Mouse (Mus musculus) ES-E14 (cell line): ENCODE data around the gene Slc9a8. TPM values are rescaled to one million over a fixed set of nuclear protein-coding genes. Genes with fewer than 3 reads are reported as not detected.

ENCODE experiments used
- DNase-seq: peaks from one replicate; pipeline ENCODE4 v3.0.0-alpha.2; 2013; ENCODE audit warnings: low read depth, low spot score
- H3K27ac ChIP-seq: 2 replicates; pipeline ENCODE4 v1.5.1; 2012; ENCODE audit warnings: low read depth, mild to moderate bottlenecking, low read length, moderate library complexity, mixed read lengths; ENCODE audit not compliant: poor library complexity, insufficient read depth, severe bottlenecking
- H3K36me3 ChIP-seq: 2 replicates; pipeline ENCODE4 v1.6.1; 2012; ENCODE audit warnings: mild to moderate bottlenecking, low read length, moderate library complexity, mixed read lengths; ENCODE audit not compliant: control insufficient read depth, poor library complexity, insufficient read depth, severe bottlenecking
- H3K4me1 ChIP-seq, 2 experiments: fragments of 150-350 bp in 1 of 2; sonication (generic) in 1 of 2; 2 replicates each; pipeline ENCODE4 v1.6.1; 2012; ENCODE audit warnings: low read length in 2 of 2, mild to moderate bottlenecking in 1 of 2, mixed read lengths in 1 of 2; ENCODE audit not compliant: control insufficient read depth in 2 of 2, insufficient read depth in 2 of 2, poor library complexity in 1 of 2
- H3K4me3 ChIP-seq, 2 experiments: fragments of 150-350 bp in 1 of 2; sonication (generic) in 1 of 2; 2 replicates each; pipeline ENCODE4 v1.5.1; 2012; ENCODE audit warnings: low read length in 2 of 2, low read depth in 1 of 2, mild to moderate bottlenecking in 1 of 2, mixed read lengths in 1 of 2; ENCODE audit not compliant: insufficient read depth in 1 of 2, poor library complexity in 1 of 2, severe bottlenecking in 1 of 2
- H3K9ac ChIP-seq: 2 replicates; pipeline ENCODE4 v1.6.1; 2012; ENCODE audit warnings: low read depth, mild to moderate bottlenecking, low read length, mixed read lengths; ENCODE audit not compliant: poor library complexity, insufficient read depth, severe bottlenecking
- H3K9me3 ChIP-seq: fragments of 150-350 bp; sonication (generic); 2 replicates; pipeline ENCODE4 v1.6.1; 2012; ENCODE audit warnings: low read depth, mild to moderate bottlenecking, low read length; ENCODE audit not compliant: control insufficient read depth, insufficient read depth
- CHD2 ChIP-seq: IDR thresholded peaks from 2 replicates; pipeline ENCODE4 v1.6.1; 2014; ENCODE audit warnings: mild to moderate bottlenecking, low read depth, low read length, inconsistent platforms
- HCFC1 ChIP-seq: IDR thresholded peaks from 2 replicates; pipeline ENCODE4 v1.6.1; 2012; ENCODE audit warnings: low read length, inconsistent platforms, borderline replicate concordance; ENCODE audit not compliant: insufficient read depth
- MAFK ChIP-seq: IDR thresholded peaks from 2 replicates; pipeline ENCODE4 v1.6.1; 2014; ENCODE audit warnings: mild to moderate bottlenecking, low read depth, low read length, inconsistent platforms; ENCODE audit not compliant: insufficient read depth
- ZC3H11A ChIP-seq: IDR thresholded peaks from 2 replicates; pipeline ENCODE4 v1.6.1; 2012; ENCODE audit warnings: low read depth, mild to moderate bottlenecking, inconsistent platforms, low read length, borderline replicate concordance
- ZNF384 ChIP-seq: IDR thresholded peaks from 2 replicates; pipeline ENCODE4 v1.6.1; 2012; ENCODE audit warnings: low read depth, low read length, inconsistent platforms
- in situ Hi-C, 2 experiments: fragments of 600-800 bp; cut with MboI; formaldehyde crosslinking; loops; one replicate each; pipeline ENCODE4 v1.15.1; 2025; ENCODE audit warnings: low sequenced_read_pairs in 2 of 2, inconsistent platforms in 1 of 2; ENCODE audit not compliant: unreplicated experiment in 2 of 2
- total RNA-seq: library from RNA; depleted of rRNA; stranded (reverse); fragments of 300-350 nt; gene quantifications from 2 replicates; pipeline ENCODE4 v1.2.3, GENCODE M21; 2012

Slc9a8 gene
- total RNA-seq, 1 experiment = 38.6 TPM

- DNase-seq = no peak
Observed at GRCm38 (mm10) chr2:167456361-167457020, 35.0 kb downstream of the Slc9a8 start.

GRCm38 (mm10) chr2:167457213-167457612, 35.7 kb downstream of the Slc9a8 start:
- no peaks in the 10 kb centered on the region for H3K9me3 ChIP-seq
- no peaks in the 10 kb centered on the region; a peak in 1 of 4 replicates for H3K4me1 ChIP-seq
- no peak for TF ChIP-seq HCFC1
- in situ Hi-C loops = no loop called here
- no peak overlapping the region for H3K9ac ChIP-seq
- H3K27ac ChIP-seq = no peak overlapping the region
- no peak overlapping the region for H3K4me3 ChIP-seq
- H3K36me3 ChIP-seq = peaks cover 47% of the 10 kb centered on the region; the same call in 1 of the 2 replicates
- DNase-seq = no peak

More at GRCm38 (mm10) chr2:167456361-167457020, 35.0 kb downstream of the Slc9a8 start:
- no peak overlapping the region for H3K9ac ChIP-seq
- H3K27ac ChIP-seq = no peak overlapping the region
- no peaks in the 10 kb centered on the region; a peak in 1 of 4 replicates for H3K4me1 ChIP-seq
- H3K4me3 ChIP-seq = no peak overlapping the region
- H3K36me3 ChIP-seq = peaks cover 43% of the 10 kb centered on the region; the same call in 1 of the 2 replicates
- no peaks in the 10 kb centered on the region for H3K9me3 ChIP-seq
- in situ Hi-C loops = no loop called here
- TF ChIP-seq ZNF384 (no peak), CHD2 (no peak), HCFC1 (no peak), ZC3H11A (no peak), MAFK (no peak)

GRCm38 (mm10) chr2:167458548-167458947, 37.0 kb downstream of the Slc9a8 start:
- H3K4me1 ChIP-seq = no peaks in the 10 kb centered on the region; a peak in 1 of 4 replicates
- no peaks in the 10 kb centered on the region for H3K9me3 ChIP-seq
- no peak overlapping the region for H3K4me3 ChIP-seq
- no peak for TF ChIP-seq ZNF384
- no peak for TF ChIP-seq MAFK
- TF ChIP-seq ZC3H11A = no peak
- TF ChIP-seq CHD2 = no peak
- TF ChIP-seq HCFC1 = no peak
- H3K36me3 ChIP-seq = peaks cover 50% of the 10 kb centered on the region; the same call in 1 of the 2 replicates
- no peak overlapping the region for H3K9ac ChIP-seq
- no peak overlapping the region for H3K27ac ChIP-seq
- in situ Hi-C loops = no loop called here
- DNase-seq = no peak

- no peak overlapping the region for H3K27ac ChIP-seq
- peaks cover 44% of the 10 kb centered on the region; the same call in 1 of the 2 replicates for H3K36me3 ChIP-seq
- H3K9ac ChIP-seq = no peak overlapping the region
- H3K9me3 ChIP-seq = no peaks in the 10 kb centered on the region
- H3K4me1 ChIP-seq = no peaks in the 10 kb centered on the region; a peak in 1 of 4 replicates
- H3K4me3 ChIP-seq = no peak overlapping the region
- in situ Hi-C loops = no loop called here
- TF ChIP-seq MAFK = no peak
- no peak for TF ChIP-seq ZC3H11A
- no peak for TF ChIP-seq HCFC1
- no peak for TF ChIP-seq ZNF384
- TF ChIP-seq CHD2 = no peak
- DNase-seq = no peak
Observed at GRCm38 (mm10) chr2:167459071-167459865, 37.8 kb downstream of the Slc9a8 start.
